Mouse (Mus musculus): ENCODE measurements around the gene Ppp1r37. TPM values are rescaled to one million over a fixed set of nuclear protein-coding genes. Genes with fewer than 3 reads are reported as not detected.

Gene Ppp1r37
- 0.49 TPM for polyA plus RNA-seq (2014; fragmentation: Illumina TruSeq; extraction: RNeasy Lipid Tissue Mini Kit (QIAGEN cat#74804); ENCODE audit: low read depth, low replicate concordance)

GRCm38 (mm10) chr7:19562643-19563410 is at the start of gene Ppp1r37:
Gene Ppp1r37, minus strand, starts transcription at chr7:19563076.

GRCm38 (mm10) chr7:19603849-19604605 is 41.2 kb upstream of the Ppp1r37 start, which contains the start of gene Clasrp:
Gene Clasrp, minus strand, starts transcription at chr7:19604486.

GRCm38 (mm10) chr7:19577141-19577852 is 14.4 kb upstream of the Ppp1r37 start, which contains the start of the genes Zfp296 and Gemin7:
Gene Zfp296, plus strand, starts transcription at chr7:19577287.
Gene Gemin7, minus strand, starts transcription at chr7:19577595.

GRCm38 (mm10) chr7:19517652-19518365 is 45.1 kb downstream of the Ppp1r37 start, which contains the start of gene Nkpd1:
Gene Nkpd1, plus strand, starts transcription at chr7:19517838.

GRCm38 (mm10) chr7:19508150-19508923 is 54.5 kb downstream of the Ppp1r37 start, which contains the start of the genes Bloc1s3 and Trappc6a:
Gene Bloc1s3, minus strand, starts transcription at chr7:19508367.
Gene Trappc6a, plus strand, starts transcription at chr7:19508395.

Other genes starting within 250 kb of the Ppp1r37 start
- gene Ercc1, start 218.3 kb downstream of the Ppp1r37 start, polyA plus RNA-seq (2014; fragmentation: Illumina TruSeq; extraction: RNeasy Lipid Tissue Mini Kit (QIAGEN cat#74804); ENCODE audit: low read depth, low replicate concordance): not detected
- 1.2 TPM for gene Cd3eap, start 203.6 kb downstream of the Ppp1r37 start, polyA plus RNA-seq (2014; fragmentation: Illumina TruSeq; extraction: RNeasy Lipid Tissue Mini Kit (QIAGEN cat#74804); ENCODE audit: low read depth, low replicate concordance)
- gene Ppp1r13l, start 203.3 kb downstream of the Ppp1r37 start, polyA plus RNA-seq (2014; fragmentation: Illumina TruSeq; extraction: RNeasy Lipid Tissue Mini Kit (QIAGEN cat#74804); ENCODE audit: low read depth, low replicate concordance): not detected
- not detected for gene Ercc2, start 181.1 kb downstream of the Ppp1r37 start, polyA plus RNA-seq (2014; fragmentation: Illumina TruSeq; extraction: RNeasy Lipid Tissue Mini Kit (QIAGEN cat#74804); ENCODE audit: low read depth, low replicate concordance)
- gene Klc3, start 159.0 kb downstream of the Ppp1r37 start, polyA plus RNA-seq (2014; fragmentation: Illumina TruSeq; extraction: RNeasy Lipid Tissue Mini Kit (QIAGEN cat#74804); ENCODE audit: low read depth, low replicate concordance): not detected
- not detected for gene Ckm, start 158.3 kb downstream of the Ppp1r37 start, polyA plus RNA-seq (2014; fragmentation: Illumina TruSeq; extraction: RNeasy Lipid Tissue Mini Kit (QIAGEN cat#74804); ENCODE audit: low read depth, low replicate concordance)
- 0.89 TPM for gene Mark4, start 104.3 kb downstream of the Ppp1r37 start, polyA plus RNA-seq (2014; fragmentation: Illumina TruSeq; extraction: RNeasy Lipid Tissue Mini Kit (QIAGEN cat#74804); ENCODE audit: low read depth, low replicate concordance)
- 1.4 TPM for gene Exoc3l2, start 99.7 kb downstream of the Ppp1r37 start, polyA plus RNA-seq (2014; fragmentation: Illumina TruSeq; extraction: RNeasy Lipid Tissue Mini Kit (QIAGEN cat#74804); ENCODE audit: low read depth, low replicate concordance)
- 4.8 TPM for gene Bloc1s3, start 54.7 kb downstream of the Ppp1r37 start, polyA plus RNA-seq (2014; fragmentation: Illumina TruSeq; extraction: RNeasy Lipid Tissue Mini Kit (QIAGEN cat#74804); ENCODE audit: low read depth, low replicate concordance)
- not detected for gene Trappc6a, start 54.7 kb downstream of the Ppp1r37 start, polyA plus RNA-seq (2014; fragmentation: Illumina TruSeq; extraction: RNeasy Lipid Tissue Mini Kit (QIAGEN cat#74804); ENCODE audit: low read depth, low replicate concordance)
- gene Nkpd1, start 45.2 kb downstream of the Ppp1r37 start, polyA plus RNA-seq (2014; fragmentation: Illumina TruSeq; extraction: RNeasy Lipid Tissue Mini Kit (QIAGEN cat#74804); ENCODE audit: low read depth, low replicate concordance): not detected
- not detected for gene Zfp296, start 14.2 kb upstream of the Ppp1r37 start, polyA plus RNA-seq (2014; fragmentation: Illumina TruSeq; extraction: RNeasy Lipid Tissue Mini Kit (QIAGEN cat#74804); ENCODE audit: low read depth, low replicate concordance)
- 19.0 TPM for gene Gemin7, start 14.5 kb upstream of the Ppp1r37 start, polyA plus RNA-seq (2014; fragmentation: Illumina TruSeq; extraction: RNeasy Lipid Tissue Mini Kit (QIAGEN cat#74804); ENCODE audit: low read depth, low replicate concordance)
- gene Clasrp, start 41.4 kb upstream of the Ppp1r37 start, polyA plus RNA-seq (2014; fragmentation: Illumina TruSeq; extraction: RNeasy Lipid Tissue Mini Kit (QIAGEN cat#74804); ENCODE audit: low read depth, low replicate concordance): 1.5 TPM
- gene Relb, start 66.4 kb upstream of the Ppp1r37 start, polyA plus RNA-seq (2014; fragmentation: Illumina TruSeq; extraction: RNeasy Lipid Tissue Mini Kit (QIAGEN cat#74804); ENCODE audit: low read depth, low replicate concordance): 0.61 TPM
- gene Clptm1, start 102.0 kb upstream of the Ppp1r37 start, polyA plus RNA-seq (2014; fragmentation: Illumina TruSeq; extraction: RNeasy Lipid Tissue Mini Kit (QIAGEN cat#74804); ENCODE audit: low read depth, low replicate concordance): 26.7 TPM
- gene Apoc2, start 114.9 kb upstream of the Ppp1r37 start, polyA plus RNA-seq (2014; fragmentation: Illumina TruSeq; extraction: RNeasy Lipid Tissue Mini Kit (QIAGEN cat#74804); ENCODE audit: low read depth, low replicate concordance): not detected
- gene Gm44805, start 118.3 kb upstream of the Ppp1r37 start, polyA plus RNA-seq (2014; fragmentation: Illumina TruSeq; extraction: RNeasy Lipid Tissue Mini Kit (QIAGEN cat#74804); ENCODE audit: low read depth, low replicate concordance): not detected
- not detected for gene Apoc4, start 118.4 kb upstream of the Ppp1r37 start, polyA plus RNA-seq (2014; fragmentation: Illumina TruSeq; extraction: RNeasy Lipid Tissue Mini Kit (QIAGEN cat#74804); ENCODE audit: low read depth, low replicate concordance)
- not detected for gene Apoc1, start 129.6 kb upstream of the Ppp1r37 start, polyA plus RNA-seq (2014; fragmentation: Illumina TruSeq; extraction: RNeasy Lipid Tissue Mini Kit (QIAGEN cat#74804); ENCODE audit: low read depth, low replicate concordance)
- 4.9 TPM for gene Apoe, start 136.1 kb upstream of the Ppp1r37 start, polyA plus RNA-seq (2014; fragmentation: Illumina TruSeq; extraction: RNeasy Lipid Tissue Mini Kit (QIAGEN cat#74804); ENCODE audit: low read depth, low replicate concordance)
- 0.28 TPM for gene Tomm40, start 152.4 kb upstream of the Ppp1r37 start, polyA plus RNA-seq (2014; fragmentation: Illumina TruSeq; extraction: RNeasy Lipid Tissue Mini Kit (QIAGEN cat#74804); ENCODE audit: low read depth, low replicate concordance)
- gene Nectin2, start 187.4 kb upstream of the Ppp1r37 start, polyA plus RNA-seq (2014; fragmentation: Illumina TruSeq; extraction: RNeasy Lipid Tissue Mini Kit (QIAGEN cat#74804); ENCODE audit: low read depth, low replicate concordance): 2.4 TPM
- gene Bcam, start 207.9 kb upstream of the Ppp1r37 start, polyA plus RNA-seq (2014; fragmentation: Illumina TruSeq; extraction: RNeasy Lipid Tissue Mini Kit (QIAGEN cat#74804); ENCODE audit: low read depth, low replicate concordance): 0.36 TPM
- gene Cblc, start 233.7 kb upstream of the Ppp1r37 start, polyA plus RNA-seq (2014; fragmentation: Illumina TruSeq; extraction: RNeasy Lipid Tissue Mini Kit (QIAGEN cat#74804); ENCODE audit: low read depth, low replicate concordance): 1.1 TPM